Mouse (Mus musculus) lung, embryonic 14.5 days (tissue): Measurements from ENCODE around the gene Afg1l. TPM values are rescaled to one million over a fixed set of nuclear protein-coding genes. Genes with fewer than 3 reads are reported as not detected.

Experiments used
- ATAC-seq: fragments of 200-750 bp; cut with Nextera tagmentation; 2 replicates; pipeline ENCODE4 v1.8.0; 2017; ENCODE audit warnings: mild to moderate bottlenecking, moderate TSS enrichment, moderate library complexity; ENCODE audit not compliant: insufficient read depth
- DNase-seq: peaks from one replicate; pipeline ENCODE4 v3.0.0-alpha.2; 2015
- H3K27ac ChIP-seq: fragments of 300-500 bp; sonication (generic); 2 replicates; pipeline ENCODE4 v1.5.1; 2014; ENCODE audit warnings: low read depth, mild to moderate bottlenecking, moderate library complexity
- H3K27me3 ChIP-seq: fragments of 300-500 bp; sonication (generic); 2 replicates; pipeline ENCODE4 v1.6.1; 2014; ENCODE audit warnings: low read length, control low read depth; ENCODE audit not compliant: insufficient read depth
- H3K36me3 ChIP-seq: fragments of 300-500 bp; sonication (generic); 2 replicates; pipeline ENCODE4 v1.6.1; 2014; ENCODE audit warnings: control low read depth; ENCODE audit not compliant: insufficient read depth
- H3K4me1 ChIP-seq: fragments of 300-500 bp; sonication (generic); 2 replicates; pipeline ENCODE4 v1.6.1; 2014; ENCODE audit warnings: antibody characterized with exemption, control low read depth; ENCODE audit not compliant: insufficient read depth
- H3K4me2 ChIP-seq: fragments of 300-500 bp; sonication (generic); 2 replicates; pipeline ENCODE4 v1.6.1; 2014; ENCODE audit warnings: mild to moderate bottlenecking
- H3K4me3 ChIP-seq: fragments of 300-500 bp; sonication (generic); 2 replicates; pipeline ENCODE4 v1.5.1; 2014; ENCODE audit warnings: low read depth, low read length
- H3K9ac ChIP-seq: fragments of 300-500 bp; sonication (generic); 2 replicates; pipeline ENCODE4 v1.6.1; 2014
- H3K9me3 ChIP-seq: fragments of 300-500 bp; sonication (generic); 2 replicates; pipeline ENCODE4 v1.6.1; 2016; ENCODE audit warnings: low read depth, low read length, control low read depth
- CTCF ChIP-seq: IDR thresholded peaks from 2 replicates; pipeline ENCODE4 v1.5.1; 2016; ENCODE audit warnings: antibody characterized with exemption, low read depth
- WGBS: fragments of 180-500 bp; shearing (Covaris S2); extraction: QIAGEN DNeasy Blood & Tissue Kit; methylation state at CpG from one replicate; pipeline ENCODE4 v1.1.7; 2014; 5-methylcytosine and 5-hydroxymethylcytosine counted together
- polyA plus RNA-seq: library from polyadenylated mRNA; unstranded; fragments of >200 nt; fragmentation: Nextera tagmentation; extraction: Ambion mirVana; gene quantifications from 2 replicates; pipeline ENCODE4 v1.2.1, GENCODE M21; 2014

Afg1l gene
- polyA plus RNA-seq, 1 experiment from 2014 or later, result 7.7 TPM

- Histone ChIP-seq H3K9ac (no peak overlapping the region), H3K4me3 (no peak overlapping the region), H3K9me3 (no peaks in the 10 kb centered on the region), H3K27ac (no peak overlapping the region), H3K27me3 (no peaks in the 10 kb centered on the region), H3K4me1 (0 out of 2 replicates have a peak, but pooled peaks cover 4% of the 10 kb centered on the region), H3K4me2 (no peak overlapping the region), H3K36me3 (peaks cover 42% of the 10 kb centered on the region)
- DNase-seq, result no peak
- no peak for ATAC-seq
- no peak for TF ChIP-seq CTCF
- 84% methylated on average over 11 of the region's 11 CpGs for WGBS
Measured at GRCm38 (mm10) chr10:42265021-42265689, 213.2 kb downstream of the Afg1l start.

GRCm38 (mm10) chr10:42264195-42264594 lies 214.2 kb downstream of the Afg1l start:
- peaks cover 42% of the 10 kb centered on the region for H3K36me3 ChIP-seq
- H3K9me3 ChIP-seq, result no peaks in the 10 kb centered on the region
- H3K9ac ChIP-seq, result no peak overlapping the region
- no peak overlapping the region for H3K4me3 ChIP-seq
- 0 out of 2 replicates have a peak, but pooled peaks cover 4% of the 10 kb centered on the region for H3K4me1 ChIP-seq
- DNase-seq (no peak), ATAC-seq (no peak)
- H3K4me2 ChIP-seq, result no peak overlapping the region
- TF ChIP-seq CTCF, result no peak
- 70% methylated on average over 5 of the region's 5 CpGs for WGBS
- H3K27ac ChIP-seq, result no peak overlapping the region
- H3K27me3 ChIP-seq, result no peaks in the 10 kb centered on the region

GRCm38 (mm10) chr10:42263701-42264100 lies 214.7 kb downstream of the Afg1l start:
- 0 out of 2 replicates have a peak, but pooled peaks cover under 1% of the 10 kb centered on the region for H3K4me1 ChIP-seq
- no peak for TF ChIP-seq CTCF
- H3K4me3 ChIP-seq, result no peak overlapping the region
- no peak overlapping the region for H3K4me2 ChIP-seq
- H3K9me3 ChIP-seq, result no peaks in the 10 kb centered on the region
- ATAC-seq (no peak), DNase-seq (no peak)
- H3K9ac ChIP-seq, result no peak overlapping the region
- peaks cover 38% of the 10 kb centered on the region for H3K36me3 ChIP-seq
- H3K27me3 ChIP-seq, result no peaks in the 10 kb centered on the region
- no peak overlapping the region for H3K27ac ChIP-seq
- 52% methylated on average over 8 of the region's 8 CpGs for WGBS

Other genes with a start within 250 kb of the Afg1l start
- 9.0 and 9.4 TPM in 2 replicates for gene Foxo3, start 201.8 kb downstream of the Afg1l start, polyA plus RNA-seq
- 367 and 368 TPM in 2 replicates for gene Snx3, start 23.5 kb upstream of the Afg1l start, polyA plus RNA-seq
- not detected in 2 replicates for gene Nr2e1, start 105.1 kb upstream of the Afg1l start, polyA plus RNA-seq
- gene Ostm1, start 105.3 kb upstream of the Afg1l start, polyA plus RNA-seq, result 10.7 and 11.9 TPM in 2 replicates